Mouse (Mus musculus) G1E (cell line): ENCODE results near the gene Idh2.

Experiments used
- CTCF ChIP-seq: IDR thresholded peaks from 2 replicates; pipeline ENCODE4 v1.5.1; 2012; ENCODE audit warnings: low read depth, low read length, inconsistent platforms, mixed read lengths
- GATA1 ChIP-seq: IDR thresholded peaks from 2 replicates; pipeline ENCODE4 v1.6.1; 2012; ENCODE audit warnings: borderline replicate concordance, low read length, inconsistent platforms, mixed read lengths
- GATA2 ChIP-seq: IDR thresholded peaks from 2 replicates; pipeline ENCODE4 v1.6.1; 2012; ENCODE audit warnings: low read depth, low read length, inconsistent platforms, borderline replicate concordance
- TAL1 ChIP-seq: conservative IDR thresholded peaks from 2 replicates; pipeline ENCODE4 v1.6.1; 2012; ENCODE audit warnings: low read depth, low read length, inconsistent platforms, mixed read lengths

- TF ChIP-seq CTCF (no peak), GATA2 (no peak), GATA1 (no peak), TAL1 (no peak)
Measured at GRCm38 (mm10) chr7:80149356-80149755, 34.2 kb upstream of the Idh2 start.
